Mouse (Mus musculus) liver, embryonic 12.5 days (tissue): Measurements from ENCODE around the gene Acy3. TPM values are rescaled to one million over a fixed set of nuclear protein-coding genes. Genes with fewer than 3 reads are reported as not detected.

Experiments used
- ATAC-seq: fragments of 200-750 bp; cut with Nextera tagmentation; 2 replicates; pipeline ENCODE4 v1.8.0; 2017; ENCODE audit warnings: moderate number of reproducible peaks, mild to moderate bottlenecking, moderate library complexity
- H3K27ac ChIP-seq: fragments of 300-500 bp; sonication (generic); 2 replicates; pipeline ENCODE4 v1.5.1; 2016; ENCODE audit warnings: mild to moderate bottlenecking
- H3K27me3 ChIP-seq: fragments of 300-500 bp; sonication (generic); replicated peaks from 2 replicates; pipeline ENCODE4 v1.6.1; 2016; ENCODE audit warnings: mild to moderate bottlenecking, moderate library complexity
- H3K36me3 ChIP-seq: fragments of 300-500 bp; sonication (generic); 2 replicates; pipeline ENCODE4 v1.6.1; 2016; ENCODE audit warnings: mild to moderate bottlenecking, moderate library complexity
- H3K4me1 ChIP-seq: fragments of 300-500 bp; sonication (generic); 2 replicates; pipeline ENCODE4 v1.6.1; 2016
- H3K4me2 ChIP-seq: fragments of 300-500 bp; sonication (generic); 2 replicates; pipeline ENCODE4 v1.6.1; 2016; ENCODE audit warnings: mild to moderate bottlenecking, moderate library complexity
- H3K4me3 ChIP-seq: fragments of 300-500 bp; sonication (generic); 2 replicates; pipeline ENCODE4 v1.5.1; 2016; ENCODE audit warnings: mild to moderate bottlenecking, moderate library complexity
- H3K9ac ChIP-seq: fragments of 300-500 bp; sonication (generic); 2 replicates; pipeline ENCODE4 v1.6.1; 2016; ENCODE audit warnings: mild to moderate bottlenecking, moderate library complexity
- H3K9me3 ChIP-seq: fragments of 300-500 bp; sonication (generic); replicated peaks from 2 replicates; pipeline ENCODE4 v1.6.1; 2016; ENCODE audit warnings: mild to moderate bottlenecking, moderate library complexity
- WGBS: fragments of 180-500 bp; shearing (Covaris S2); methylation state at CpG from one replicate; pipeline ENCODE4 v1.1.7; 2016; ENCODE audit not compliant: insufficient replicate concordance; 5-methylcytosine and 5-hydroxymethylcytosine counted together
- polyA plus RNA-seq: library from polyadenylated mRNA; unstranded; fragments of >200 nt; fragmentation: Nextera tagmentation; extraction: Ambion mirVana; gene quantifications from 2 replicates; pipeline ENCODE4 v1.2.1, GENCODE M21; 2016

Acy3 gene
- 9.1 and 10.0 TPM in 2 replicates for polyA plus RNA-seq

DNA sequence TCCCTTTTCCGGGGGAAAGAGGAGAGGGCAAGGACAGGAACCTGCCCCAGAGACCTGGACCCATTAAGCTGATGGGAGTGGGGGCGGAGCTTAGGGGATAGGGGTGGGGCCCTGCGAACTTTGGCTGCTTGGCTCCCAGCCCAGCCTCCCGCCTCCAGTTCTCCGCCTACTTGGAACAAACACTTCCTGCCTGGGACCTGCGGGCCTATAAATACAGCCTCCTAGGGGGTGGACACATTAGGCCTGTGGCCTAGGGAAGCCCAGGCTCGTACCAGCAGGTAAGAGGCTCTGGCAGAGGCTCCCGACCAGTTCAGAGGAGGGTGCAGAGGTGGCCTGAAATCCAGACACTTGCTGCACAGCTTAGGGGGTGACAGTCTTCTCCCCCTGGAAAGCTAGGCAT is at the start of gene Acy3:
Acy3 (plus strand) TSS at position 237 of the 400 bp plus-strand sequence.
- Histone ChIP-seq H3K4me3 (no peak within 1 kb of the TSS), H3K36me3 (peaks cover 5% of the 10 kb centered on the region; the same call in 1 of the 2 replicates), H3K9me3 (no peaks in the 10 kb centered on the region), H3K9ac (0 out of 2 replicates have a peak within 1 kb of the TSS, but pooled peaks have one; percentile 2), H3K4me2 (peak within 1 kb of the TSS; percentile 21), H3K4me1 (peaks cover 27% of the 10 kb centered on the region), H3K27ac (peak within 1 kb of the TSS; percentile 49), H3K27me3 (no peaks in the 10 kb centered on the region)
- ATAC-seq: peak; percentile 62
- 18% methylated on average over 8 of the region's 8 CpGs for WGBS

GRCm38 (mm10) chr19:3942315-3942714 is 44.1 kb upstream of the Acy3 start:
- Histone ChIP-seq H3K9me3 (no peaks in the 10 kb centered on the region), H3K27me3 (no peaks in the 10 kb centered on the region), H3K27ac (no peak overlapping the region), H3K4me1 (peaks cover 31% of the 10 kb centered on the region), H3K36me3 (no peaks in the 10 kb centered on the region), H3K9ac (no peak overlapping the region), H3K4me2 (peak overlapping the region; percentile 73), H3K4me3 (no peak overlapping the region)
- ATAC-seq: no peak
- 56% methylated on average over 7 of the region's 7 CpGs for WGBS

DNA sequence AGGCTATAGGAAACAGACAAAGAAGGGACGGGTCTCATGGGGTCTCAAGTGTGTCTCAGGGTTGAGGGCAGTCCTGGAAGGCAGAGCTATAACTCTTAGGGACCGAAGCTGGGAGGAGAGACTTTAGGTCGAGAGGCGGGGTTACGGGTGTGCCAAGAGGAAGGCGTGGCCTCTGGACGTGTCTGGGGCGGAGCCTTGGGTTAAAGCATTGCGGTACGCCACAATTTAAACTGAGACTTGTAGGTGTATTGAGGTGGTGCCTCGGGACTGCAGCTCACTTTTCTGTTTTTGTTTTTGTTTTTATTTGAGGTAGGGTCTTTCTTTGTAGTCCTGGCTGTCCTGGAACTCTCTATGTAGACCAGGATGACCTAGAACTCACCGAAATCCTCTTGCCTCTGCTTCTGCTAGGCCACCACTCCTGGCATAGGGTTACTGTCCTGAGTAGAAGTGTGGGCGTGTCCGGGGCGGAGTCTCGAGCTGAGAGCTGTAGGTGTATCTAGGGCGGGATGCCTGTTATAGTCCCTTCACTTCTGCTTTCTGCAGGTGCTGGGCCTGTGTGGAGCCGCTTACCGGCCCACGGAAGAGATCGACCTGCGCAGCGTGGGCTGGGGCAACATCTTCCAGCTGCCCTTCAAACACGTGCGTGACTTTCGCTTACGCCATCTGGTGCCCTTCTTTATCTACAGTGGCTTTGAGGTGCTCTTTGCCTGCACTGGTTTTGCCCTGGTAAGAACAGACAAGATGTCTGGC is 43.2 kb upstream of the Acy3 start:
- Histone ChIP-seq H3K27me3 (no peaks in the 10 kb centered on the region), H3K9ac (peak overlapping the region; percentile 37; the same call in 1 of the 2 replicates), H3K9me3 (no peaks in the 10 kb centered on the region), H3K36me3 (no peaks in the 10 kb centered on the region), H3K4me3 (peak overlapping the region; percentile 49), H3K4me2 (peak overlapping the region; percentile 73), H3K27ac (no peak overlapping the region), H3K4me1 (peaks cover 31% of the 10 kb centered on the region)
- 10% methylated on average over 27 of the region's 27 CpGs for WGBS
- ATAC-seq: peak; percentile 86

- Histone ChIP-seq H3K9me3 (no peaks in the 10 kb centered on the region), H3K4me1 (peaks cover 31% of the 10 kb centered on the region), H3K36me3 (no peaks in the 10 kb centered on the region), H3K27me3 (0 out of 2 replicates have a peak, but pooled peaks cover 3% of the 10 kb centered on the region), H3K9ac (no peak overlapping the region), H3K4me2 (no peak overlapping the region), H3K4me3 (no peak overlapping the region), H3K27ac (no peak overlapping the region)
- WGBS: 22% methylated on average over 10 of the region's 10 CpGs
- no peak for ATAC-seq
These were observed 40.4 kb upstream of the Acy3 start for GRCm38 (mm10) chr19:3945872-3946564.

DNA sequence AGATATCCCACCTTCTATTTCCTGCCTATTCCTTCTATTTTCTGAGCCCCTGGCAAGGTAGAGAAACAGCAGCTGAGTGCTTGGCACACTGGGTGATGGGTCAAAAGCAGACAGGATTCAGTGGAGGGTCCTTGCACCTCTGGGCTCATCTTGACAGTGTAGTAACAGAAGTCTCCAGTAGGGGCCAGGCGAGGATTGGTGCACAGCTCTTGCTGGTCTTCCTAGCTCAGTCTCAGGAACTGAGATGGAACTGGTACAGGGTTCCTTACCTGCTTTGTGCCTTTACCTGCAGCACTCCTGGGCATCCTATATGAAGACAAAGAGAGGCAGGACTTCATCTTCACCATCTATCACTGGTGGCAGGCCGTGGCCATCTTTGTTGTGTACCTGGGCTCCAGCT is 39.7 kb upstream of the Acy3 start:
- no peak for ATAC-seq
- Histone ChIP-seq H3K27ac (no peak overlapping the region), H3K36me3 (no peaks in the 10 kb centered on the region), H3K27me3 (0 out of 2 replicates have a peak, but pooled peaks cover 3% of the 10 kb centered on the region), H3K9me3 (no peaks in the 10 kb centered on the region), H3K4me1 (peaks cover 31% of the 10 kb centered on the region), H3K4me2 (no peak overlapping the region), H3K9ac (no peak overlapping the region), H3K4me3 (no peak overlapping the region)
- 24% methylated on average over 2 of the region's 2 CpGs for WGBS

- Histone ChIP-seq H3K4me3 (no peak overlapping the region), H3K27ac (no peak overlapping the region), H3K9me3 (no peaks in the 10 kb centered on the region), H3K9ac (no peak overlapping the region), H3K4me1 (peaks cover 24% of the 10 kb centered on the region), H3K36me3 (no peaks in the 10 kb centered on the region), H3K27me3 (0 out of 2 replicates have a peak, but pooled peaks cover 3% of the 10 kb centered on the region), H3K4me2 (no peak overlapping the region)
- ATAC-seq: no peak
- 58% methylated on average over 3 of the region's 3 CpGs for WGBS
These were observed 38.6 kb upstream of the Acy3 start for GRCm38 (mm10) chr19:3947813-3948212.

DNA sequence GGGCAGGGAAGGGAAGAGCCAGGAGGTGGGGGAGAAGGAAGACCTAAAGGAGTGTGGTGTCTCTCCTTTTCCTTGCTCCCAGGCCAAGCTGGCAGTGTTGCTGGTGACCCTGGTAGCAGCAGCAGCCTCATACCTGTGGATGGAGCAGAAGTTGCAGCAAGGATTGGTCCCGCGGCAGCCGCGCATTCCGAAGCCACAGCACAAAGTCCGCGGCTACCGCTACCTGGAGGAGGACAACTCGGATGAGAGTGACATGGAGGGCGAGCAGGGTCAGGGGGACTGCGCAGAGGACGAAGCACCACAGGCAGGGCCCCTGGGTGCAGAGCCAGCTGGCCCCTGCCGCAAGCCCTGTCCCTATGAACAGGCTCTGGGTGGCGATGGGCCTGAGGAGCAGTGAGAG is 37.8 kb upstream of the Acy3 start:
- Histone ChIP-seq H3K4me1 (peaks cover 16% of the 10 kb centered on the region), H3K27ac (no peak overlapping the region), H3K9me3 (no peaks in the 10 kb centered on the region), H3K36me3 (no peaks in the 10 kb centered on the region), H3K9ac (no peak overlapping the region), H3K4me3 (no peak overlapping the region), H3K27me3 (0 out of 2 replicates have a peak, but pooled peaks cover 3% of the 10 kb centered on the region), H3K4me2 (no peak overlapping the region)
- 65% methylated on average over 14 of the region's 14 CpGs for WGBS
- ATAC-seq: no peak

DNA sequence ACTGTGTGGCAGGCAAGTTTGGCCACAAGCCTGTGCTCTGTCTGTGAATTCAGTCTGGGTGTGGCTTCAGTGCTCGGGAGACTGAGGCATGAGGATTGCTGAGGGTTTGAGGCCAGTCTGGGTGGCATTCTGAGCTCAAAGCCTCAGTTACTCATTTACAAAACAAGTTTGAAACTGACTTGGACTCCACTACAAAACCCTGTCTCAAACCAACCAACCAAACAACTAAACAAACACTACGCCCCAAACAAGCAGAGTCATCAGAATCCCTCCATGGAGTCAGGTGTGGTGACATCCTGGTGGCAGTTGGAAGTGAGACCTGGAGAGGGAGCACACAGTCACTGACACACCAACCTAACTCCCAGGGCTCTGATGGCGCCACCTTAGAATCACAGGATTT is 36.0 kb upstream of the Acy3 start:
- Histone ChIP-seq H3K9ac (no peak overlapping the region), H3K27me3 (peaks cover 3% of the 10 kb centered on the region; the same call in 1 of the 2 replicates), H3K4me3 (no peak overlapping the region), H3K27ac (no peak overlapping the region), H3K4me2 (no peak overlapping the region), H3K4me1 (peaks cover 9% of the 10 kb centered on the region; the same call in 1 of the 2 replicates), H3K9me3 (no peaks in the 10 kb centered on the region), H3K36me3 (no peaks in the 10 kb centered on the region)
- 63% methylated on average over 3 of the region's 3 CpGs for WGBS
- ATAC-seq: no peak

DNA sequence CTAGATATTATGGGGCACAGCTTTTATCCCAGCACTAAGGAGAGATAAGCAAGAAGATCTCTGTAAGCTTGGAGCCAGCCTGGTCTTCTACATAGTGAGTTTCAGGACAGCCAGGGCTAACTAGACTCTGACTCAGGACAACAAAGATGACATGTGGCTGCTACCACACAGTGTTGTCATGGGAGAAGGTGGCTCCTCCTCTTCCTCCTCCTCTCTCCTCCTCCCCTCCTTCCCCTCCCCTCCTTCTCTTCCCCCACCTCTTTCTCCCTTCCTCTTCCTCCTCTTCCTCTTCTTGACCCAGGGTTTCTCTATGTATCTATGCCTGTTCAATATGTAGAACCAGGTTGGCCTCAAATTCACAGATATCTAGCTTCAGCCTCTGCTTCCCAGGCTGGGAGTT is 34.9 kb upstream of the Acy3 start:
- peaks cover under 1% of the 10 kb centered on the region; the same call in 1 of the 2 replicates for H3K4me1 ChIP-seq
- H3K4me2 ChIP-seq: no peak overlapping the region
- H3K9ac ChIP-seq: no peak overlapping the region
- no peak overlapping the region for H3K4me3 ChIP-seq
- H3K36me3 ChIP-seq: no peaks in the 10 kb centered on the region
- H3K9me3 ChIP-seq: no peaks in the 10 kb centered on the region
- no peak overlapping the region for H3K27ac ChIP-seq
- peaks cover 7% of the 10 kb centered on the region; the same call in 1 of the 2 replicates for H3K27me3 ChIP-seq
- ATAC-seq: no peak

DNA sequence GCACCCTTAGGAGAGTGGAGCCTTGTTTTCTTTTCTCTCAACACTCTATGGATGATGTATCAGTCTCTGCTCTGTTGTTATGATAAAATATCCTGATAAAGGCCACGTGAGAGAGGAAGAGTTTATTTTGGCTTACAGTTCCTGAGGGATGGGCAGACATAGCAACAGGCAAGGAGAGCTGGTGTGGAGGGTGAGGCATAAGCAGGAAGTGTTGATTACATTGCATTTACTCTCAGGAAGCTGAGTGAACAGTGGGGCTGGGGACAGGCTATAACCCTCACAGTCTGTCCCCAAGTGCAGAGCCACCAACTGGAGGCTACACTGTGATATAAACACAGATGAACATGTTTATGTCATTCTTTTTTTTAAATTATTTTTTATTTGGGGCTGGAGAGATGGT is 34.3 kb upstream of the Acy3 start:
- Histone ChIP-seq H3K36me3 (no peaks in the 10 kb centered on the region), H3K27me3 (peaks cover 7% of the 10 kb centered on the region; the same call in 1 of the 2 replicates), H3K9ac (no peak overlapping the region), H3K9me3 (no peaks in the 10 kb centered on the region), H3K4me3 (no peak overlapping the region), H3K4me1 (no peaks in the 10 kb centered on the region), H3K27ac (no peak overlapping the region), H3K4me2 (no peak overlapping the region)
- WGBS: 29% methylated on average over 1 of the region's 1 CpGs
- ATAC-seq: no peak

GRCm38 (mm10) chr19:3955033-3955432 is 31.3 kb upstream of the Acy3 start:
- no peak for ATAC-seq
- 59% methylated on average over 3 of the region's 3 CpGs for WGBS
- Histone ChIP-seq H3K4me2 (no peak overlapping the region), H3K9ac (no peak overlapping the region), H3K27me3 (peaks cover 7% of the 10 kb centered on the region; the same call in 1 of the 2 replicates), H3K4me3 (no peak overlapping the region), H3K9me3 (no peaks in the 10 kb centered on the region), H3K27ac (no peak overlapping the region), H3K36me3 (no peaks in the 10 kb centered on the region), H3K4me1 (no peaks in the 10 kb centered on the region)

DNA sequence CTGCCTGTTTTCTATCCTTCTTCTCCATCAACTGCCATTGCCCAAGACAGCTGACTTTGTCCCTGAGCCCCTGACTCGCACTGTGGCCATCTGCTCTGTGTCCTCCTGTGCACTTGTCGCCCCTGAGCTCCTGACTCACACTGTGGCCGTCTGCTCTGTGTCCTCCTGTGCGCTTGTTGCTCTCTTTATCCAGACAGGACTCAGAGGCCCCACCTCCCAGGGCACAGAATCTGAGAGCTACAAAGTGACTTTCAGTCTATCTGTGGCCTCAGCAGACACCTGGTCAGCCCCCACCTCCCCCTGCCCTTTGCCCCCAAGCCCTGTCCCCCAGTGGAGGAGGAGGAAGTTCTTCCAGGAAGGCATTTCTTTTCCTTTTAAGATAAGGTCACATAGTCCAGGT is 30.6 kb upstream of the Acy3 start:
- no peak overlapping the region for H3K27ac ChIP-seq

More for the DNA sequence above, 30.6 kb upstream of the Acy3 start:
- H3K4me1 ChIP-seq: no peaks in the 10 kb centered on the region
- no peak overlapping the region for H3K4me2 ChIP-seq
- no peak overlapping the region for H3K9ac ChIP-seq
- peaks cover 7% of the 10 kb centered on the region; the same call in 1 of the 2 replicates for H3K27me3 ChIP-seq
- H3K36me3 ChIP-seq: no peaks in the 10 kb centered on the region
- no peak for ATAC-seq
- no peaks in the 10 kb centered on the region for H3K9me3 ChIP-seq
- H3K4me3 ChIP-seq: no peak overlapping the region
- WGBS: 25% methylated on average over 4 of the region's 4 CpGs
